Mouse (Mus musculus) embryonic fibroblast, embryonic 13.5 days (primary cell): Measurements from ENCODE around the gene Gm17359. TPM values are rescaled to one million over a fixed set of nuclear protein-coding genes. Genes with fewer than 3 reads are reported as not detected.

ENCODE experiments used
- H3K27ac ChIP-seq: 2 replicates; pipeline ENCODE4 v1.5.1; 2012; ENCODE audit warnings: low read length, control low read depth, inconsistent platforms; ENCODE audit not compliant: insufficient read depth
- H3K4me1 ChIP-seq: 2 replicates; pipeline ENCODE4 v1.6.1; 2011; ENCODE audit warnings: low read length; ENCODE audit not compliant: control insufficient read depth, insufficient read depth
- H3K4me3 ChIP-seq: 2 replicates; pipeline ENCODE4 v1.5.1; 2011; ENCODE audit warnings: mild to moderate bottlenecking, control low read depth, low read length; ENCODE audit not compliant: insufficient read depth
- CTCF ChIP-seq: IDR thresholded peaks from 2 replicates; pipeline ENCODE4 v1.5.1; 2011; ENCODE audit warnings: mild to moderate bottlenecking, control low read depth, low read length, moderate library complexity, borderline replicate concordance; ENCODE audit not compliant: insufficient read depth
- POLR2A ChIP-seq: IDR thresholded peaks from 2 replicates; pipeline ENCODE4 v1.6.1; 2011; ENCODE audit warnings: low read depth, mild to moderate bottlenecking, control low read depth, low read length, moderate library complexity
- polyA plus RNA-seq: library from polyadenylated mRNA; stranded (reverse); fragments of >200 nt; gene quantifications from 2 replicates; pipeline ENCODE4 v1.2.4, GENCODE M21; 2011; ENCODE audit warnings: low read depth; ENCODE audit not compliant: missing spikeins, insufficient read length

Gm17359 gene
- polyA plus RNA-seq, 1 experiment: not detected

GRCm38 (mm10) chr3:79378086-79378485, 41.6 kb downstream of the Gm17359 start:
- no peaks in the 10 kb centered on the region for H3K4me1 ChIP-seq
- no peak overlapping the region for H3K27ac ChIP-seq
- no peak for TF ChIP-seq CTCF
- no peak for TF ChIP-seq POLR2A
- H3K4me3 ChIP-seq: no peak overlapping the region

GRCm38 (mm10) chr3:79379255-79379836, 42.9 kb downstream of the Gm17359 start:
- no peak overlapping the region for H3K4me3 ChIP-seq
- TF ChIP-seq POLR2A: no peak
- no peak for TF ChIP-seq CTCF
- H3K4me1 ChIP-seq: no peaks in the 10 kb centered on the region
- no peak overlapping the region for H3K27ac ChIP-seq

GRCm38 (mm10) chr3:79379873-79380595, 43.6 kb downstream of the Gm17359 start:
- no peak overlapping the region for H3K4me3 ChIP-seq
- H3K4me1 ChIP-seq: no peaks in the 10 kb centered on the region
- TF ChIP-seq CTCF (no peak), POLR2A (no peak)
- no peak overlapping the region for H3K27ac ChIP-seq

DNA sequence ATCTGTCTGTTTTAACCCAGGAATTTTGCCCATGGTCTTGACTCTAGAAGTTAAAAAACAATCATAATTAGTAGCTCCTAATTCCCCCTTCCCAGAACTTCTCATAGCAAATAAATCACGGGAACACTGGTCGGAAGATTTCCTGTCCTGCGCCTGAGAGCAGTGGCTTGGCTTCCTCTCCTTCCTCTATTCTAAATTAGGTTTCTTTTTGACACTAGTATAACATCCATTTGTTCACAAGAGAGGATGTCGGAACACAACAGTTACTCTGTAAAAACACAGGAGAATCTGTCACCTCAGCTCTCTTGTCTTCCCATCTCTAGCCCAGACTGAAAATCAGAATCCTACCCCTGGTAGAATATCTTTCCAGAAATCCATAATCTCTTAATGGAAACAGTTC, 44.9 kb downstream of the Gm17359 start:
- Histone ChIP-seq H3K27ac (no peak overlapping the region), H3K4me3 (no peak overlapping the region)
- TF ChIP-seq POLR2A: no peak
- TF ChIP-seq CTCF: no peak

DNA sequence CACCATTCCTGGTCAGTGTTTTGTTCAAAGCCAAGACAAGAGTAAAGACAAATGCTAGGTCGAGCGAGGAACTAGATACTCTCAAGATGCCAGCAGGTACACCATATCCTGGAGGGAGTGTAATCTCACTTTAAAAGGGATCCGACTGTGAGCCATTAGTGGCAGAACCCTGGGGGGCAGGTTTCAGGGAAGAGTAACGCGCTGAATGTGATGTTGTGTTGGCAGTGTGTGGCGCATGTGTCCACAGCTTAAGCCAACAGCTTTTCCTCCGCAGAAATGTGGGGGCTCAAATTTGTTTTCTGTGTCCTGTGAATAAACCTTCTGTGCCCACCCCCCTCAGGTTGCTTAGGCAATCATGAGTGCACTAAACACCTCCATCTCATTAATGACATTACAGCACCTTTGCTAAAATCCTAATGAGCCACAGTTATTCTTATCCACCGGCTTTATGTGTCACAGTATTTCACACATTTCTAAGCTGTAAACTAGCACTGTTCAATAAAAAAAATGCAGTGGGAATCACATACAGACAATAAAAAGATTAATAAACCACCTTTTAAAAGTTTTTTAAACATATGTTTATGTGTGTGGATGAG, 49.1 kb downstream of the Gm17359 start:
- Histone ChIP-seq H3K27ac (no peak overlapping the region), H3K4me3 (no peak overlapping the region), H3K4me1 (no peaks in the 10 kb centered on the region)
- no peak for TF ChIP-seq POLR2A
- TF ChIP-seq CTCF: no peak

More for the DNA sequence above, 44.9 kb downstream of the Gm17359 start:
- no peaks in the 10 kb centered on the region for H3K4me1 ChIP-seq

GRCm38 (mm10) chr3:79389081-79389480, 52.6 kb downstream of the Gm17359 start:
- no peak for TF ChIP-seq CTCF
- TF ChIP-seq POLR2A: no peak
- Histone ChIP-seq H3K4me3 (no peak overlapping the region), H3K27ac (no peak overlapping the region), H3K4me1 (no peaks in the 10 kb centered on the region)

GRCm38 (mm10) chr3:79400552-79400951, 64.1 kb downstream of the Gm17359 start:
- Histone ChIP-seq H3K4me1 (no peaks in the 10 kb centered on the region), H3K27ac (no peak overlapping the region)
- TF ChIP-seq CTCF (no peak), POLR2A (no peak)

DNA sequence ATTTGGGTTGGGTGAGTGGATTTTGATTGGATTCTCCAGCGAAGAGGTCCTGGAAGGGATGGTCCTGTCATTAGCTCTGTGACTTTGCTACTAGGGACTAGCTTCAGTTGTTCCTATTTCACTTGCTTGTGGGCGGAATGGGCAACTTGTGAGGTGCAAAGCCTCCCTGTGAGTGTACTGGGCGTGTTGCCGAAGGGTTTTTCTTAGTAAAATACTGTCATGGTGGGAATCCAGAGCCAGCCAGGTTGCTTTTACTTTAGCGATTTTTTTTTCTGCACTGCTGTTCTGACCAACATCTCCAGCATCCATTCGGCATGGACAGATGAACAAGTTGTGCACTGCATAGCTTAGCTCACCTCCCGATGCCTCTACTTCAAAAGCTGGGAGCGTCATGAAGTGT, 65.6 kb downstream of the Gm17359 start:
- no peak overlapping the region for H3K27ac ChIP-seq
- TF ChIP-seq CTCF: no peak
- no peak for TF ChIP-seq POLR2A
- H3K4me3 ChIP-seq: no peak overlapping the region
- no peaks in the 10 kb centered on the region for H3K4me1 ChIP-seq

More at GRCm38 (mm10) chr3:79400552-79400951, 64.1 kb downstream of the Gm17359 start:
- H3K4me3 ChIP-seq: no peak overlapping the region

GRCm38 (mm10) chr3:79408546-79408945, 72.1 kb downstream of the Gm17359 start:
- Histone ChIP-seq H3K4me1 (peaks cover 7% of the 10 kb centered on the region), H3K4me3 (no peak overlapping the region), H3K27ac (no peak overlapping the region)
- TF ChIP-seq CTCF: no peak
- TF ChIP-seq POLR2A: no peak
